Mouse (Mus musculus): ENCODE measurements at regions not wholly inside any gene's neighbourhood (a gene's known extent, or its start where the extent isn't known, plus 50 kb on each side); places are given as distances from the start of the nearest gene placed in this dataset.

DNA sequence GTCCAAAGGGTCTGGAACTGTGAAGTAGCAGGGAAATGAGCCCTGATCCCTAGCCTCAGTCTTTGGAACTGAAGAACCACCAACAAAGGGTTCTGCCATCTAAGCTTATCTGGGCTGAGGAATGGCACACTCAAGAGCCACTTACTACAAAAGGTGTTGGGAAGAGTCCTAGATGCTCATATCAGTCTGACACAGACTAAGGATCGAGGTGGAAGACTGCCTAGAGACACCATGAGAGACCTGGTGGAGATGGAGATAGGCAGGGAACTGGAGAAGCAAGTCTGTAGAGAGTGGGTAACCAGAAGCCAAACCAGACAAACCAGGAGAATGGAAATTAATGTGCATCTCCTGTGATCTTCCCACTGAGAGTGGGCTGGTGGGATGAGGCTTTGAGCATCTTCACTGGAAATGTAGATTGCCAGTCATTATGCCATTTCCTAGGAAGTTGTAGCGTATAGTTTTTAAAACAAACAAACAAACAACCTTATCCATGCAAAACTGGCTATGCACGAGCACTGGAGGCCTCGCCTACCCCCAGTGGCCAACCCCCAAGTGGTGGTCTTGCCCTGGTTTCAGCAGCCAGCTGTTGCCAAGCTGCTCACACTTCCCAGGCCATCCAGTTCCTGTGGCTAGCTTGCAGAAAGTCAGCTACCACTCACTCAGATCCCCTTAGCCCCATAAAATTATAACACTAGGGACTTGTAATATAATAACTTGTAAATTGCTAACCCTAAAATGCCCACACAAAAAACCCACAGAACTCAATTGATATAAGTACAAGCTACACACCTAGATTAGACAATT is 136.2 kb upstream of the Meis1 start:
- H3K4me3 ChIP-seq (replicated peaks; ENCODE audit: low read length) = no peak overlapping the region
- no peak for TF ChIP-seq POU5F1 (IDR thresholded peaks at IDR 0.05; ENCODE audit: borderline replicate concordance, low read length)
- no peak for TF ChIP-seq CTCF (conservative IDR thresholded peaks at IDR 0.05; ENCODE audit: low read length)
- no peak for TF ChIP-seq NANOG (IDR thresholded peaks at IDR 0.05; ENCODE audit: borderline replicate concordance, low read length)
- no peaks in the 10 kb centered on the region for H3K9me3 ChIP-seq (ENCODE audit: low read length)
- no peaks in the 10 kb centered on the region for H3K27me3 ChIP-seq (ENCODE audit: insufficient read depth, low read length)
- no peaks in the 10 kb centered on the region for H3K36me3 ChIP-seq (ENCODE audit: insufficient read depth, low read length)
- no peaks in the 10 kb centered on the region for H3K4me1 ChIP-seq (replicated peaks; ENCODE audit: low read depth, low read length)

DNA sequence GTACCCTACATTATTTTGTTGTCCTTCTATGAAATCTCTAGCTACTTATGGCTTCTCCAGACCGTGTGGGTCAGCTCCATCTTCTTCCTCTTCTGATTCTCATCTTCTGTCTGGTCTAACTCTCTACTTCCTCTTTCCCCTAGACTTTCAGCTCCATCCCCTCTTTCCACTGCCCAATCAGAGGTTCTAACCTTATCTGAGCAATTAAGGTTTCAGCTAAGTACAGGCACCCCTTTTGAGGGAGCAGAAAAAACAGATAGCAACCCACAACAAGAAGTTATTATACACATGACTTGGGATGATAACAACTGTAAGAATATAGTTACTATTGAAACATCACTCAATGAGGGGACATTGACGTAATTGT is 136.8 kb upstream of the Meis1 start:
- TF ChIP-seq POU5F1 (IDR thresholded peaks at IDR 0.05; ENCODE audit: borderline replicate concordance, low read length) = no peak
- TF ChIP-seq NANOG (IDR thresholded peaks at IDR 0.05; ENCODE audit: borderline replicate concordance, low read length) = no peak
- TF ChIP-seq CTCF (conservative IDR thresholded peaks at IDR 0.05; ENCODE audit: low read length) = no peak
- Histone ChIP-seq H3K9me3 (ENCODE audit: low read length) (no peaks in the 10 kb centered on the region), H3K27me3 (ENCODE audit: insufficient read depth, low read length) (no peaks in the 10 kb centered on the region), H3K4me1 (replicated peaks; ENCODE audit: low read depth, low read length) (no peaks in the 10 kb centered on the region), H3K4me3 (replicated peaks; ENCODE audit: low read length) (no peak overlapping the region), H3K36me3 (ENCODE audit: insufficient read depth, low read length) (no peaks in the 10 kb centered on the region)

DNA sequence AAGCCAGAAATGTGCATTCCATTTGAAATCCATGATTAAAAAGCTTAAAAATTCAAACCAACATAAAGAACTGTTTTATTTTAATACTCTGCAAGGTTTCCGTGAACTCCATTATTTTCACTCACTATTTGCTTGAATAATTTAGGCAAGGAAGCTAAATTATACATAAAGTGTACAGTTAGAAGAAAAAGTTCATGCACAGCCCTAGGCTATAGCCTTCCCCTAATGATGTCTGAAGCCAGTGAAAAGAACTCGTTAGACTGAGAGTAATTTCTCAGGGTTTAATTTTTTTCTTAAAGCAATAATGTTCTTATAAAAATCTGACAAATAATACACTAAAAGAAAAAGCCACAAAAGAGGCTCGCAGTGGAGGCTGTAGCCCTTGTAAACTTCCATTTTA is 141.4 kb upstream of the Meis1 start:
- Histone ChIP-seq H3K4me3 (replicated peaks; ENCODE audit: low read length) (no peak overlapping the region), H3K27me3 (ENCODE audit: insufficient read depth, low read length) (no peaks in the 10 kb centered on the region), H3K4me1 (replicated peaks; ENCODE audit: low read depth, low read length) (no peaks in the 10 kb centered on the region), H3K36me3 (ENCODE audit: insufficient read depth, low read length) (no peaks in the 10 kb centered on the region), H3K9me3 (ENCODE audit: low read length) (no peaks in the 10 kb centered on the region)
- TF ChIP-seq POU5F1 (IDR thresholded peaks at IDR 0.05; ENCODE audit: borderline replicate concordance, low read length) = no peak
- no peak for TF ChIP-seq NANOG (IDR thresholded peaks at IDR 0.05; ENCODE audit: borderline replicate concordance, low read length)
- no peak for TF ChIP-seq CTCF (conservative IDR thresholded peaks at IDR 0.05; ENCODE audit: low read length)

DNA sequence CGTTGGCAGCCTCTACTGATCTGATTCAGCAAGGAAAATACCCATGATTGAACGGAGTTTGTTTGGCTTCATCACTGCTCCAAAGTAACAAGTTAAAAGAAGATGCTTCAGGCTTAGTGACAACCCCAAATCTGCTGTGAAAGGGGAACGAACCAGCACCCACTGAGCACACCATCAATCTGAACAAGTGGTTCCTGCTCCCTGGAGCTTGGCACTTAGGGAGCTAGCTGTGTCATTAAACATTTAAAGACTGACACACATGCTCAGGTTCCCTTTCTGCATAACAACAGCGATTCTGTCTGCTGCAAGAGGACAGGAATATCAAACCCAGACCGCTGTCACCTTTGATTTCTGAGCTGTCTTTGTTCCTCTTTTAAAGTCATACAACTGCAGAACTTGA is 141.9 kb upstream of the Meis1 start:
- Histone ChIP-seq H3K4me3 (replicated peaks; ENCODE audit: low read length) (no peak overlapping the region), H3K9me3 (ENCODE audit: low read length) (no peaks in the 10 kb centered on the region), H3K4me1 (replicated peaks; ENCODE audit: low read depth, low read length) (no peaks in the 10 kb centered on the region), H3K36me3 (ENCODE audit: insufficient read depth, low read length) (no peaks in the 10 kb centered on the region), H3K27me3 (ENCODE audit: insufficient read depth, low read length) (no peaks in the 10 kb centered on the region)
- no peak for TF ChIP-seq CTCF (conservative IDR thresholded peaks at IDR 0.05; ENCODE audit: low read length)

DNA sequence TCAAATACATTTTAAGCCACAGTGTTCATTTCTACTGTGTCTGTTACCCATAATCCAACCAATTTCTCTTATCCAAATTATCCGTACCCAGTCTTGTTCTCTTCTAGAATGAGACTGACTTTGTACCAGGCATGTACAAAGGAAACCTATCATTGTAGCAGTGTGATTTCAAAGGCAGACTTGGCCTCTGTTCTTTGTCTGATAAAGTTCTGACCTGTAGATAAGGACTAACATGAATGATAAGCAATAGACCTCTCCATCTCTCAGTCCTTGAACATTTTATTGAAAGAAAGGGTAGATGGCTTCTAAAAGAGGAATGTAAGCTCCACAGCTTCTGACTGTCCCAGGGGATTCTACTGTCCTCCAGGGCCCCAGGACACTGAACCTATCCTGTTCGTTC is 152.2 kb upstream of the Meis1 start:
- H3K4me1 ChIP-seq (replicated peaks; ENCODE audit: low read depth, low read length) = no peaks in the 10 kb centered on the region; the same call in 1 of the 2 replicates
- H3K4me3 ChIP-seq (replicated peaks; ENCODE audit: low read length) = no peak overlapping the region
- TF ChIP-seq POU5F1 (IDR thresholded peaks at IDR 0.05; ENCODE audit: borderline replicate concordance, low read length) = no peak
- TF ChIP-seq NANOG (IDR thresholded peaks at IDR 0.05; ENCODE audit: borderline replicate concordance, low read length) = no peak
- TF ChIP-seq CTCF (conservative IDR thresholded peaks at IDR 0.05; ENCODE audit: low read length) = no peak
- no peaks in the 10 kb centered on the region for H3K27me3 ChIP-seq (ENCODE audit: insufficient read depth, low read length)
- no peaks in the 10 kb centered on the region for H3K9me3 ChIP-seq (ENCODE audit: low read length)
- H3K36me3 ChIP-seq (ENCODE audit: insufficient read depth, low read length) = no peaks in the 10 kb centered on the region

DNA sequence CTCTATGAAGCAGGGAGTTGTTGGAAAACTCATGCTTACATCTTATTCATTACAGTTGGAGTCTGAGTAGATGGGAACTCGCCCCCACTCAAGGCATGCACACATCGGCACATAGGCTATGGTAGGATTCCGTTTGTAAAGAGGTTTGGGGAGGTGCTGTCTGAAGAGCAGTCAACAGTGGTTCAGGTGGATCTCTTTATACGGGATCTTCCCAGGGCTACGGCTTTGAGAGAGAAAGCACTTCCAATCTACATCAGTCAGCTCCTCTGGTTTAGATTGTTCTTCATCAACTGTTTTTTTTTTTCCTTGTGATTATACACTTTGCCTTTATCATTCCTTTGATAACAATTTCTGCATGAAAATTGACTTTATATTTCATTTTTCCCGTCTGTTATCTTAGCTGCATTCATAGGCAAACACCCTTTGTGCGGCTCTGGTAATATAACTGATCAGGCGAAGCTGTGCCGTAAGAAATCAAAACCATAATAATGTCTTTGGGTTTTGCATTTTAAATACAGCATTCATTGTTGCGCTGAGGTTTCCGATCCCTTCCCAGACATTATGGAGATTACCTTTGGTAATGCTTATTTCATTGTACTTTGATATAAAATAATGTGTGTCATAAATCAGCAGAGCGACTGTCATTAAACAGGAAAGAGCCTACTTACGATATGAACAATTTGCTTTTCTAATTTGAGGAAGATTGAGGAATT is 155.7 kb upstream of the Meis1 start:
- no peaks in the 10 kb centered on the region for H3K9me3 ChIP-seq (ENCODE audit: low read length)
- no peaks in the 10 kb centered on the region for H3K36me3 ChIP-seq (ENCODE audit: insufficient read depth, low read length)
- H3K4me3 ChIP-seq (replicated peaks; ENCODE audit: low read length) = no peak overlapping the region
- H3K4me1 ChIP-seq (replicated peaks; ENCODE audit: low read depth, low read length) = no peaks in the 10 kb centered on the region; the same call in 1 of the 2 replicates
- TF ChIP-seq CTCF (conservative IDR thresholded peaks at IDR 0.05; ENCODE audit: low read length) = no peak
- TF ChIP-seq NANOG (IDR thresholded peaks at IDR 0.05; ENCODE audit: borderline replicate concordance, low read length) = no peak
- TF ChIP-seq POU5F1 (IDR thresholded peaks at IDR 0.05; ENCODE audit: borderline replicate concordance, low read length) = no peak
- no peaks in the 10 kb centered on the region for H3K27me3 ChIP-seq (ENCODE audit: insufficient read depth, low read length)

DNA sequence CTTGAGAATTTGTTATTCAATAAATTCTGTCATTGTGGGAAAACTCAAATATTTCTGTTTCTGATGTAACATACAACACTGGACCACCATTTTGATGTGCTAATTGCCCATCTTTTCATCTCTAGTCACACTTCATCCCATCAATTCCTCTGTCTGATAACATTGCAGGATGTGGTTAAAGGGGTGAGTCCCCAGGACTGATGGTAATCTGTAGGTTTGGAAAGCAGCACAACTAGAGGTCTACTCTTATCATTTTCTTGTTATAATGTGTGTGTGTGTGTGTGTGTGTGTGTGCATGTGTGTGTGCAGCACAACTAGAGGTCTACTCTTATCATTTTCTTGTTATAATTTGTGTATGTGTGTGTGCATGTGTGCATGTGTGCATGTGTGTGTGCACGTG is 160.5 kb upstream of the Meis1 start:
- H3K4me3 ChIP-seq (replicated peaks; ENCODE audit: low read length) = no peak overlapping the region
- no peak for TF ChIP-seq NANOG (IDR thresholded peaks at IDR 0.05; ENCODE audit: borderline replicate concordance, low read length)
- no peak for TF ChIP-seq POU5F1 (IDR thresholded peaks at IDR 0.05; ENCODE audit: borderline replicate concordance, low read length)
- TF ChIP-seq CTCF (conservative IDR thresholded peaks at IDR 0.05; ENCODE audit: low read length) = no peak
- no peaks in the 10 kb centered on the region for H3K27me3 ChIP-seq (ENCODE audit: insufficient read depth, low read length)
- no peaks in the 10 kb centered on the region for H3K36me3 ChIP-seq (ENCODE audit: insufficient read depth, low read length)
- no peaks in the 10 kb centered on the region for H3K4me1 ChIP-seq (replicated peaks; ENCODE audit: low read depth, low read length)
- H3K9me3 ChIP-seq (ENCODE audit: low read length) = no peaks in the 10 kb centered on the region

DNA sequence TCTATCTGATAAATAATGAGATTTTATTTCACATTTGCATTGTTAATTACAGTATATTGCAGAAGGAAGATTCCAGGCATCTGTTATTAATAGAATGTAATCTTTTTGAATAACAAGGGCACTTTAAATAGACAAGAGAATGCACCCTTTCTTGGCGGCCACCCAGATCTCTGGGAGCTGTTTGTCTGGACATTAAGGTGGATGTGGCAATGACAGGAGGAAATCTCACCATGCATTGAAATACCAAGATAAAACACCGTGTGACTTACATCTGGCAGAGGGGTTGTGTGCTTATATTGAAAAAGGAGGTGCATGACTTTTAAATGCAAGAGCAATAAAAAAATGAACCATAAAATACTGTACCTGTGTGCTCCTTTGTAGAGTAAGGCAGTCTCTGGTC is 171.0 kb upstream of the Meis1 start:
- no peaks in the 10 kb centered on the region for H3K9me3 ChIP-seq (ENCODE audit: low read length)
- no peaks in the 10 kb centered on the region for H3K36me3 ChIP-seq (ENCODE audit: insufficient read depth, low read length)
- TF ChIP-seq POU5F1 (IDR thresholded peaks at IDR 0.05; ENCODE audit: borderline replicate concordance, low read length) (no peak), NANOG (IDR thresholded peaks at IDR 0.05; ENCODE audit: borderline replicate concordance, low read length) (no peak), CTCF (conservative IDR thresholded peaks at IDR 0.05; ENCODE audit: low read length) (no peak)
- H3K27me3 ChIP-seq (ENCODE audit: insufficient read depth, low read length) = no peaks in the 10 kb centered on the region
- H3K4me3 ChIP-seq (replicated peaks; ENCODE audit: low read length) = no peak overlapping the region
- H3K4me1 ChIP-seq (replicated peaks; ENCODE audit: low read depth, low read length) = no peaks in the 10 kb centered on the region

Data from E14TG2a.4 (cell line).